Mouse (Mus musculus) ES-CJ7 (cell line): Measurements from ENCODE around the gene Krt87.
A peak's percentile ranks its signal among the peaks of the same experiment; 100 is the strongest.

Experiments used
- DNase-seq: peaks from one replicate; pipeline ENCODE4 v3.0.0; 2011; ENCODE audit warnings: low read depth, low spot score

The Krt87 gene

DNA sequence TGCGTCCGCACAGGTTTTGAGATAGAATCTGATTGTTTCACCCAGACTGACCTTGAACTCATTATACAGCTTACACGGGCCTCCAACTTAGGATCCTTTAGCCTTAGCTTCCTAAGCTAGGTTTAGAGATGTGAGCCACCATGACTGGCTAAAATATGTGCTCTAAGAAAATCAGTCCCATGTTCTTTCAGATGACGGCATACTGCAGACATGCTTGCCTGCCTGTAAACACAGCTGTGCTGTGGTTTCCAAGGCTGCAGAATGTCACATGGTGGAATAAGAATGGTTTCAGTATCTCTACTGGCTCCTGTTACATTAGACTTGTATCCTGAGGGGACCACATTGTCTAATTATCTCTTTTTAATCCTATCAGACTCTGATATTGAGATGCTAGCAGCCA is 19.7 kb downstream of the Krt87 start:
- DNase-seq: no peak

DNA sequence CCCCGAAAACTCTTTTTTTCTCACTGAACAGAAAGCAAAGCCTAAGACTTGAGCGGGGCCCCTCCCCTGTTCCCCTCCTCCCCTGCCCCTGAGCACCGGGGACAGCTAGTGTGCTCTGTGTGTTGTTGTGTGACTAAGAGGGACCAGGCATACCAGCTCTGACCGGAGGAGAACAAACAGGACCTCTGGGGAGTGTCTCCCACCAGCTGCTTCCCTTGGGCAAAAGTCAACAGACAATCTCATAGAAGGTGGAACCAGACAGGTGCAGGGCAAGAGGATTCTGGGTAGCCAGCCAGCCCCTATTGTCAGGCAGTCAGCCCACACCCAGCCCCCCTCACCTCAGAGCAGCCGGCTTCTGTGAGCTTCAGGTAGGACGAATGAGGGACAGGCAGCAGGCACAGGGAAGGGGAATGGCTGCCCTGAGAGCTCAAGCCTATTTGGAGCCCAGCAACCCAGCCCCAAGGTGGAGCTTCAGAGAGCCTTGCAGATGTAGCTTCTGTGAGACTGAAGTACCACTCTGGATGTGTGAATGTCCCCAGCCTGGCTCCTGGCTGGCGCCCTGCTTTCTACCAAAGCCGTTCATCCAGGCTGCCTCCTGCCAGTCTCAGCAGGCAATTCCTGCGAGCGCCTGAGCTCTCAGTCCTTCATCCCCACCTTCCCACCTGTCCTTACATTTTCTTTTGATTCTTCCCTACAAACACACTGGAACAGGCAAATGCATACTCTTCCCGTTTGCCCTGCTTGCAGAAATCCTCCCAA is 23.6 kb downstream of the Krt87 start:
- no peak for DNase-seq

DNA sequence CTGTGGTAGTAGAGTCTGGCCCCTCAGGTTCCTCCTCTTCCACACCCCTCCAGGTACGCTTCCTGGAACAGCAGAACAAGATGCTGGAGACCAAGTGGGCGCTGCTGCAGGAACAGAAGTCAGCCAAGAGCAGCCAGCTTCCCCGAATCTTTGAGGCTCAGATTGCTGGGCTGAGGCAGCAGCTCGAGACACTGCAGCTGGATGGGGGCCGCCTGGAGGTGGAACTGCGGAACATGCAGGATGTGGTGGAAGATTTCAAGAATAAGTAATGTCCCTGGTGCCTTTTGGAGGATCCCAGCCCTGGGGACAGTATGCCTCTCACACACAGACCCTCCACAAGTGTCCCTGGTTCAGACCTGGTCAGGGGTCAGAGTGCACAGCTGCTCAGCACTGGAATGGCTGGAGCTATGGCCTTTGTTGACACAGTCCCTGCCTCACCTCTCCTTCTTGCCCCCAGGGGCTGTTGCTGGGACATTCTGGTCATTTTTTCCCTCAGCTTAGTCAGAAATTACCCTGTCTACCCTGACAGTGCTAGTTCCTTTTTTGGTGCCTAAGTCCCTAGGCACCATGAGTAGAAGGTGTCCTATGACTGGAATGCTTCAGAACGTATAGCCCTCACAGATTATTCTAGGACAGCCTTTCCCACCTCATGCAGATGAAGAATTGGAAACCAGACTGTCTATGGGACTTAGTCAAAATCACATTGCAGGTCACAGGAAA is 24.5 kb downstream of the Krt87 start:
- no peak for DNase-seq

DNA sequence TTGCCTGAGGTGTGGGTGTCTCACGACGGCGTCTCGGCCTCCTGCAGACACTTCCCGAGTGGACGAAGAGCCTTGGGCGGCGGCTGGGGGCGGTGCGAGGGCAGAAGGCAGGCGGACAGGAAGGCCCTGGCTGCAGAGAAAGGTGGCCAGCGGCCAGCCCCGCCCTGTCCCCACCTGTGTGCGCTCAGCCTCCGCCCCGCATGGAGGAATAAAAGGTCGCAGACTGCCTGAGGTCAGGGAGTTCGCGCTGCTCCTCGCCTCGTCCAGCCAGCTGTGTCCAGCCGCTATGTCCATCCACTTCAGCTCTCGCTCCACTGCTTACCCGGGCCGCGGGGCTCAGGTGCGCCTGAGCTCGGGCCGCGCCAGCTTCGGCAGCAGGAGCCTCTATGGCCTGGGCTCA is 26.4 kb downstream of the Krt87 start:
- DNase-seq: no peak

DNA sequence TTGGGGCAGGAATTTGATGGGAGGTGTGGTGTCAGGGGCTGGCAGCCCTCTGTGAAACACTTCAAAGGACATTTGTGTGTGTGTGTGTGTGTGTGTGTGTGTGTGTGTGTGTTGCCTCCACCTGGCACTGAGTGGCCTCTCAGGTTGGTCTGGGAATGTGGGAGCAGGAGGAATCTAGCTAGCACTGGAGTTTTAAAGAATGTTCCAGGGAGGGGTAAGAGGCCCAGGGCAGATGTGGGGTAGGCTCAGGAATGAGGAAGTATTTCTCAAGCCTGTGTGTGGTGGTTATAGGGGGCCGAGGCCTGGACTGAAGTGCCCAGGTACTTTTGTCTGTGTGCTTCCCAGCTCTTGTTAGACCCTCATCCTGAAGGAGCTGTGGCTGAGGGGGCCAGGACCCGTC is 27.8 kb downstream of the Krt87 start, which contains the start of gene Krt7:
Krt7 (plus strand) TSS at position 269 of the 400 bp plus-strand sequence.
- no peak for DNase-seq

DNA sequence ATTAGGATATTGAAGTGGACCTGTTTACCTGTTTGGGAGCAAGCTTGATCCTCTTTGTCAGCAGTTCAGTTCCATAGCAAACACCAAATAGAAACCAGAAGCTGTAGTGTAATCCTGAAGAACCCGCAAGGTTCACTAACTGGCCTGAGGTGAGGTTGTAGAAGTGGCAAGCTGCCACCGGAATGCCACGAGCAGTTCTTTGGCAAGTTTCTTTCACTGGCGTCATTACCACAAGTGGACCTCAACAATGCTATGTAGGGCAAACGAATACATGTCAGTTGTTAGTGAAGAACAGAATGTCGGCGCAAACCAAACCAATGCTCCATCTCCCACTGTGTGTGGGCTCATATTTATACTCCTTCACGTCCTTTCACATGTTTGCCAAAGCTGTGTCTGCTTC is 40.3 kb downstream of the Krt87 start:
- no peak for DNase-seq

DNA sequence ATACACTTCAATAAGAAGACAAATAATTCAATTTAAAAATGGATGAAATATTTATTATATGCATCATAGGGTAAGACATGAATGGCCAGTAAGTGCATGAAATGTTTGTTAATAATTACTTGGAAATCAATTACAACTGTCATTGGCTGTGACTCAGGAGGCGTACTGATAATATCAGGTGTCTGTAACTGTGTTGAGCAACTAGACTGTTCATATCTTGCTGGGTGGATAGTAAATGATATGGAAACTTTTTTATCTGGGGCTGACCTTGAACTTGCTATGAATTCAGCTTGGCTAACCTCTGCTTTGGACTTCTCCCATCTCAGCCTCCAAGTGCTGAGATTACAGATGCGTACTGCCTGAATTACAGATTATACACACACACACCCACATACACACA is 40.9 kb downstream of the Krt87 start:
- no peak for DNase-seq

DNA sequence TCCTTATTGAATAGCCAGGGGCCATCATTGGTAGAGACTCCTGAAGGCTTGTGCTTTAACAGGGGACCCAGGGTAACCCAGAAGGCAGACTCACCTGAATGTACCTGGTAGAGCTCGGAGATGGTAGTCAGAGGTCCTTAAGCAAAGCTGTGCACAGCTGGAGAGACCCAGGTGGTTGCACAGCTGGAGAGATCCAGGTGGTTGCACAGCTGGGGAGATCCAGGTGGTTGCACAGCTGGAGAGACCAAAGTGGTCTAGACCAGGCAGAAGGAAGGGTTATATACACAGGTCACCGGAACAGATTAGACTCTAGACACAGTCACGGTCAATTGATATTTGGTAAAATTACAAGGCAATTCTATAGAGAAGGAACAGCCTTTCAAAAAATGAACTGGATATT is 41.7 kb downstream of the Krt87 start:
- DNase-seq: no peak

DNA sequence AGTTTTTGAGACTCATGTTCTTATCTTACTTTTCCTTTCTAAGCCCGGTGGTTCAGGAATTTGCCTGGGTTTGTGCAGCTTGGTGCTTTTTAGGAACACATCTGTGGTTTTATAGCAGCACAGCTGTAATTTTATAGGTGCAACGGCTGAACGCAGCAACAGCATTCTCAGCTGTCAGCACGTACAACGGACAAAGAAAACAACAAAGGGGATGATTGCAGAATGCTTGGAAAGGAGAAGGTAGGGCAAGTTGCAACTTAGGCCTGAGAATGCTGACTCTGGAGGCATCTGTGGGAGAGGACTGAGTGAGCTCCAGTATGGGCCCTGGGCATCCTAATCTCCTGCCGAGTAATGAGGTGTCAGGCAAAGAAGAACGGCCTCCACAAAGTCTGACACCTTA is 42.1 kb downstream of the Krt87 start:
- DNase-seq: no peak

DNA sequence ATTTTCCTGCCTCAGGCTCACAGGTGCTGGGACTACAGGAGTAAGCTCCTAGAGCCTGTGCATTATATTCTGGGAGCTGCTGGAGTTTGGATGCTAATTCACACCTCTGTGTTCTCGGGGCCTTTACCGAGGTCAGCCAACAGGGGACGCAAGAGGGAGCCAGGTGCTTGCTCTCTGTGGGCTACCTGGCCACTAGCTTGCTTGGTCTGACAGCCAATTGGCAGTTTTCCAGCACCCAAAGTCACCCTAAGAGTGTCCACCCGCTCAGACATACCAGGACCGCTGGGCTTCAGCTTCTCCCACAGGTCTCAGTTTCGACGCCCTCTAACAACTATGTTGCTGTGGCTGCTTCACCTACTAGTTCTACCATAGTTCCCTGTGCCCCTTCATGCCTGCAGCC is 43.7 kb downstream of the Krt87 start:
- no peak for DNase-seq

DNA sequence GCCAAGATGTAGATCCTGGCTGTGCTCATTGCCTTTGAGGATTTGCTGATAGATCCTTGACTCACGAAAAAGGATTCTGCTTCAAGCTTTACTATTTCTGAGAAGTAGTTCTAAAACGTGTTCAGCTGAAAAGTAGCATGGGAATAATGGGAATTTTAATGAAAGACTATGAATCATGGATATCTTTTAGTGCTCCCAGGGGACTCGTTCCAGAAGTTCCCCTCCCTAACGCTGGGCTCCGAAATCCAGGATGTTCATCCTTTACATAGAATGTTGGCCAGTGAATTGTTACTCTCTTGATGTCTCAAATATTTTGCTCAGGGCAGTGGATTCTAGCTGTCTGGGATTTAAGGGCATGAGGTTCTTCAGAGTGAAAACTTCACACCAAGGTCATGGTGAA is 46.4 kb downstream of the Krt87 start:
- DNase-seq: no peak

DNA sequence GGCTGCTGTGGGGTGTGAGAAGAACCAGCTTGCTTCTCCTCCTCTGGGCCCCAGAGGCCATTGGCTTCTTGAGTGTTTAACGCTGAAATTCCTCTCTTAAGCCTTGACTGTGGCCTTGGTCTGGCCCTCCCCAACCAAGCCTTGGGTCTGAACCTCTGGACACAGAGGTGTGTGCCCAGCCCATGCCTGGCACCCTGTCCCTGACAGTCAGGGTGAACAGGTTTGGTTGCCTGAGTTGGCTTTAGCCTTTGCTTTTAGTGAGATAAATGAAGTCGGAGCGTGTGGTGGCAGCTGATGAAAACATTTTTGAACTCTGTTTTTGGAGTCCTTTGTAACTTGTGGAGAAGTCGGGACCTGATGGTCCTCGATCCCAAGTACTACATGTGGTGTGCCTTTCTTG is 48.4 kb downstream of the Krt87 start:
- no peak for DNase-seq

DNA sequence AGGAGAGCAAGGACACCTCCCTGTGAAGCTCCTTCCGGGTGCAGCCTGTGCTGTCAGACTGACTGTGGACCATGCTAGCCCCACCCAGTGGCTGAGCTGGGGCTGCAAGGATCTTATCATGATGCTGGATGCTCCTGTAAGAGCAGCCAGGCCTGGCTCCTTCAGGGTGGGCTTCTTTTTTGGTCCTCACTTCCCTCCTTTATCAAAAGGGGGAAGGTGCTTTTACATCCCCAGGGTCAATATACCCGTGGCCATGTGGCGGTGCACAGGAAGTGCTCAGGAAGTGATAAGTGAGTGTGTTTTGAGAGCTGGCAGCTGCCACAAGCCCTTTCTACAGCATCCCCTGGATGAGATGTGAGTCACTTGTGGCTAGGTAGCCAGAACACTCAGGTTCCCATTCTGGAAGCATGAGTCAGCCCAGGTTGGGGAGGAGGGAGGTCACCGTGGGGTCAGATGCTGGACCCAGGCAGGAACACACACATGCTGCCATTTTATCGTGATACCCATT is 50.5 kb downstream of the Krt87 start:
- DNase-seq: peak; percentile 21

DNA sequence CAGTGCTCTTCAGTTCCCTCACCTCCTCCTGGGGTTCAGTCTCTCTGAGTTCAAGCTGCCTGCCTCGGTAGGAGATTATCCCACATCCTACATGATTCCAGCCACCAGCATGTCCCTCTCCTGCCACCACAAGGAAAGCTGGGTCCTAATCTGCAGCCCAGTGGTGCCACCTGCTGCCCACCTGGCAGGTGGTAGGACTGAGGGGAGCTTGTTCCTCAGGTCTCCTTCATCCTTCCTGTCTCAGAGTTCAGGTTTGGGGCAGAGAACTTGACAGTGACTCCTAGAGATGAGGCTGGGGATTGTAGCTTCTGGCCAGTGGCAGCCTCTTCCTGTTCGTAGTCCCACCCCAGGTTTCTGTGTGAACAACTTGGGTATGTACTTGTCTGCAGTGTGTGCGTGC is 51.4 kb downstream of the Krt87 start:
- peak; percentile 21 for DNase-seq

DNA sequence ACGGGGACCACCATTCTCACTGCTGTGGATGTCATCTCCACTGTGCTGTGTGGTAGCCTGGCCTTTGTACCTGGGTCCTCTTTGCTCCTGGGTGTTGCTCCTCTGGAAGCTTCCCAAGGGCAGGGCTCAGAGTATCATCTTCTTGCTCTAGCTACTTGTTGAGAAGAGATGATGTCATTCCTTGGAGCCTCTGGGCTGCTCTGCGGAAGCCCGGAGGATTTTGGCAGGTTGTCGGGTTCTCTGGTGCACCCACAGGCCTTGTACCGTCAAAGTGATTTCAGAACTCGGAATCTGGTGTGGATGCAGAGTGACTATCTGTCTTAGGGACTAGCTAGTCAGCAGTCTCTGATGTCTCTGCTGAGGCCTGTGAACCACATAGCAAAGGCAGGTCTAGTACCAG is 53.5 kb downstream of the Krt87 start:
- DNase-seq: no peak

DNA sequence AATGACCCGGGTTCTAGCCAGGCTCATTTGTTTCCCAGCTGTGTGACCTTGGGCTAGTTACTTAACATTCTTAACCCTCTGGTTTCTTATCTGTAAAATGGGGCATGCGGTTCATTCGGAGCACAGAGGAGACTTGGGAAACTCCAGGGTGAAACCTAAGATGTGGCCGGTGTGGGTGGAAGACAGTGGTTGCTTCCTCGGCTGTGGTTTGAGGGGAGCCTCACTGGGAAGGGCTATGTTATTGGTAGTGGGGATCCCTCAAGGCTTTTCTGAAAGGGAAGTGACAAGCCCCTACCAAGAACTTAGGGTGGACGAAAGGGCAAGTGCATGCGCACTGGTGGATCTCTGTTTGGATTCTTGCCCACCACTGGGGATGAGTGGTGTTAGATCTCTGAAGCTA is 54.0 kb downstream of the Krt87 start:
- DNase-seq: no peak

DNA sequence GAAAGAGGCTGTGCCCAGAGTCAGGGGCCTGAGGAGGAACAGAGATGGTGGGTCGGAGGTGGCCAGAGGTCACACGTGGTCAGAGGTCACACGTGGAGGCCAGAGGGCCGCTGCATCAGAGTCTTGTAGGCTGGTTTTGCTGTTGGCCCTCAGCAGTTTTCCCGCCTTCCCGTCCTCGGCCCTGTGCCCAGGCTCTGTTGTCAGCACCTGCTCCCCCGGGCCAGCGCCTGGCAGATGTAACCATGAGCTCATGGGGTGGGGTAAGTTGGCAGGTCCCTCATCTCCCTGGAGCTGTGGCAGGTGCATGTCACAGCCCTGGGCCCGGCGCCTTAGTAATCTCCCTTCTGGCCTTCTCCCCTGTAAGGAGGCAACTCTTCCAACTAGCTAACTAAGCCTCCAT is 55.8 kb downstream of the Krt87 start:
- no peak for DNase-seq

DNA sequence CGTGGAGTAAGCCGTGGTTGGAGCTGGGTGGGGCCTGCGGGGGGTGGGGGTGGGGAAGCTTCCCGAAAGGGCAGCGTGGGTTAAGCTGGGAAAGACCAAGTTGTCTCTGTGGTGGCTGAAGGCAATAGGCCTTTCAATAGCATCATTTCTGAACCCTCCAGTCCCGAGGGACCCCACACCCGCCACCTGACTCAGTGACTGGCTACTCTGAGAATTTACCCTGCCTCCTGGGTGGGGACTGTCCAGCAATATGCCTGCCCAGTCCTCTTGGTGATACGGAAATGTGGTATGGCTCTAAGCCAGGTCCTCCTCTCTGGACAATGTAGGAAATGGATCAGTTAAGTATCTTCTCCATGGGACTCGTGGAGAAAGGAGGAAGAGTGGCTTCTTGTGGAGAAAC is 56.8 kb downstream of the Krt87 start:
- DNase-seq: no peak
